Mouse (Mus musculus): ENCODE data around the gene Gm11554.
"Not testable (repeated sequence)": the region's sequence is repeated elsewhere in the genome, so short reads cannot be mapped to it uniquely, and the experiment has no call there.

GRCm38 (mm10) chr11:99772813-99773212 lies 31.4 kb downstream of the Gm11554 start, which contains the start of gene Gm11595:
- not testable (repeated sequence) for TF ChIP-seq POLR2AphosphoS2 (IDR thresholded peaks at IDR 0.05; ENCODE audit: low read depth, low read length); POLR2A (IDR thresholded peaks at IDR 0.05; ENCODE audit: low read depth, low read length); CTCF (conservative IDR thresholded peaks at IDR 0.05 in 1 of 2, IDR thresholded peaks at IDR 0.05 in 1 of 2; ENCODE audit: low read depth in 2 of 2, low read length in 2 of 2); EP300 (IDR thresholded peaks at IDR 0.05; ENCODE audit: low read length); TBP (conservative IDR thresholded peaks at IDR 0.05; ENCODE audit: low read depth, low read length); RCOR1 (conservative IDR thresholded peaks at IDR 0.05; ENCODE audit: low read depth, low read length); JUND (conservative IDR thresholded peaks at IDR 0.05; ENCODE audit: low read depth, low read length); PAX5 (IDR thresholded peaks at IDR 0.05; ENCODE audit: low read length)
